Mouse (Mus musculus): Measurements from ENCODE around the gene Zdhhc9.

Gene Zdhhc9

GRCm38 (mm10) chrX:48169892-48170291 lies 38.8 kb downstream of the Zdhhc9 start:
- DNase-seq = no peak

GRCm38 (mm10) chrX:48158229-48158919 lies 50.3 kb downstream of the Zdhhc9 start:
- no peak for DNase-seq

- DNase-seq = no peak
Observed at GRCm38 (mm10) chrX:48157396-48157795, 51.3 kb downstream of the Zdhhc9 start.

- DNase-seq = no peak
Observed at GRCm38 (mm10) chrX:48155489-48155888, 53.2 kb downstream of the Zdhhc9 start.

GRCm38 (mm10) chrX:48153949-48154348 lies 54.7 kb downstream of the Zdhhc9 start:
- DNase-seq = no peak

GRCm38 (mm10) chrX:48153414-48153813 lies 55.3 kb downstream of the Zdhhc9 start:
- no peak for DNase-seq

GRCm38 (mm10) chrX:48152106-48152505 lies 56.6 kb downstream of the Zdhhc9 start:
- no peak for DNase-seq

- no peak for DNase-seq
Observed at GRCm38 (mm10) chrX:48147741-48148186, 60.9 kb downstream of the Zdhhc9 start.

GRCm38 (mm10) chrX:48147226-48147625 lies 61.5 kb downstream of the Zdhhc9 start:
- no peak for DNase-seq

GRCm38 (mm10) chrX:48146262-48146661 lies 62.4 kb downstream of the Zdhhc9 start, which contains the start of gene Sash3:
Gene Sash3 (plus strand): TSS chrX:48146436.
- no peak for DNase-seq

- peak; percentile 27 for DNase-seq
Observed at GRCm38 (mm10) chrX:48143415-48144335, 65.0 kb downstream of the Zdhhc9 start.

- no peak for DNase-seq
Observed at GRCm38 (mm10) chrX:48141481-48141880, 67.2 kb downstream of the Zdhhc9 start.

- no peak for DNase-seq
Observed at GRCm38 (mm10) chrX:48140286-48140877, 68.3 kb downstream of the Zdhhc9 start.

- DNase-seq = no peak
Observed at GRCm38 (mm10) chrX:48139368-48140285, 69.1 kb downstream of the Zdhhc9 start.

- no peak for DNase-seq
Observed at GRCm38 (mm10) chrX:48138539-48139275, 70.0 kb downstream of the Zdhhc9 start.

GRCm38 (mm10) chrX:48138011-48138410 lies 70.7 kb downstream of the Zdhhc9 start:
- no peak for DNase-seq

GRCm38 (mm10) chrX:48136935-48137334 lies 71.7 kb downstream of the Zdhhc9 start:
- DNase-seq = no peak

GRCm38 (mm10) chrX:48129167-48129566 lies 79.5 kb downstream of the Zdhhc9 start:
- no peak for DNase-seq

GRCm38 (mm10) chrX:48127502-48128218 lies 81.0 kb downstream of the Zdhhc9 start:
- no peak for DNase-seq

- DNase-seq = no peak
Observed at GRCm38 (mm10) chrX:48126903-48127476, 81.7 kb downstream of the Zdhhc9 start.
